ENCODE assay signal across 14 mouse cellular contexts in the genomic region with DNA sequence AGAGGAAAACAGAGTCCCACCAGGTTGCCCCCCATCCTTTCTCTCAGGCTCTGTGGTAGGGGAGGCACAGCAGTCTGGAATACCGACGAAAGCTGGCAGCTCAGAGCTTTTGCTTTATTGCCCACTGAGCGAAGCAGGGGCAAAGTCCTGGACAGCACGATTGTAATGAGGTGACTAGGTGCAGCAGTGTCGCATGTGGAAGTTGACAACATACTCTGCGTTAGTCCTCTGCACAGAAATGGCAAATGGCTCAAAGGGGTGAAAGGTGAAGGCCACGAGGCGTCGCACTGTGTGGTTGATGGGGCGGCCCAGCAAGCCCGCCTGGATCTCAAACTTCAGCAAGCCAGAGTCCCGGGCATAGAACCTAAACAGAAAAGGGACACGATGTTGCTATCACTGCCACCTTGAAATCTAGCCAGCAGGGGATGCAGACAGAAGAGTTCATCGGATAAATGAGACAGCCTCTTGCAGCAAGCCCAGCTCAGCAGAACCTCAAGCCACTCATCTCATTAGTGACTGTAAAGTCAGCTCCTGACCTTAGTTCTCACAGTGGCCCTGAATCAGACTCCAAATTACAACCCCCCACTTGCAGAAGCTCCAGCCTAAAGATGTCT. TPM values are rescaled to one million over a fixed set of nuclear protein-coding genes. Genes with fewer than 3 reads are reported as not detected.
DNase-seq lines count a peak whose midpoint lies in the region; ATAC-seq and TF ChIP-seq lines count a peak whose summit lies in the region.
"Had no signal": no experiment of that assay in that cellular context is flagged by ENCODE, and none has a peak within 500 bp of the region (broad histone marks: within the 10 kb centered on the region; RNA-seq: fewer than 3 reads in every experiment).

No protein-coding gene starts in this region.

- H3K9ac ChIP-seq in embryonic facial prominence, embryonic 12.5 days = no peak overlapping the region
- H3K9ac ChIP-seq in liver, adult 2 months (ENCODE audit: low read depth, low read length) = no peak overlapping the region
- no peak overlapping the region for H3K9ac ChIP-seq in hindbrain, embryonic 14.5 days
- H3K9ac ChIP-seq in midbrain, embryonic 14.5 days (replicated peaks; ENCODE audit: low read length) = no peak overlapping the region

- no peak for TF ChIP-seq POLR2A in liver, adult 2 months (IDR thresholded peaks at IDR 0.05; ENCODE audit: extremely low read depth, insufficient read depth, low read length)

- no peak for TF ChIP-seq CTCF in liver, adult 2 months (IDR thresholded peaks at IDR 0.05; ENCODE audit: low read depth, low read length)

- H3K27ac ChIP-seq in embryonic facial prominence, embryonic 12.5 days = 0 out of 2 replicates have a peak overlapping the region, but pooled peaks have one; percentile 31
- H3K27ac ChIP-seq in embryonic facial prominence, embryonic 10.5 days (replicated peaks) = no peak overlapping the region
- no peak overlapping the region for H3K27ac ChIP-seq in liver, adult 2 months (replicated peaks; ENCODE audit: insufficient read depth, low read depth, low read length)
- H3K27ac ChIP-seq in hindbrain, embryonic 14.5 days = peak overlapping the region; percentile 89
- peak overlapping the region; percentile 68 for H3K27ac ChIP-seq in midbrain, embryonic 14.5 days (replicated peaks; ENCODE audit: low read depth, low read length)

- no peak for DNase-seq in embryonic facial prominence, embryonic 10.5 days (ENCODE audit: low spot score)
- peak; percentile 65 for DNase-seq in liver, adult 2 months (ENCODE audit: extremely low read depth, low read depth, low spot score)
- no peak for DNase-seq in liver
- DNase-seq in hindbrain, embryonic 14.5 days (ENCODE audit: low spot score) = no peak
- DNase-seq in midbrain, embryonic 14.5 days = no peak
- DNase-seq in cerebellum, adult 18-20 months = no peak
- DNase-seq in left cerebral cortex, adult 18-20 months (ENCODE audit: low spot score in 2 of 2) = no peak
- DNase-seq: B cell, adult 2 months; gastrocnemius, postnatal 36 days; kidney, adult 8-10 months; right cerebral cortex, adult 18-20 months; thymus, postnatal 36 days had no signal

- no peaks in the 10 kb centered on the region for H3K27me3 ChIP-seq in embryonic facial prominence, embryonic 12.5 days
- no peaks in the 10 kb centered on the region for H3K27me3 ChIP-seq in embryonic facial prominence, embryonic 10.5 days (replicated peaks; ENCODE audit: low read depth, poor library complexity, severe bottlenecking)
- H3K27me3 ChIP-seq in liver, adult 2 months (ENCODE audit: control insufficient read depth, insufficient read depth, low read length) = no peaks in the 10 kb centered on the region
- no peaks in the 10 kb centered on the region for H3K27me3 ChIP-seq in hindbrain, embryonic 14.5 days (ENCODE audit: control insufficient read depth, insufficient read depth, low read length)
- no peaks in the 10 kb centered on the region for H3K27me3 ChIP-seq in midbrain, embryonic 14.5 days (ENCODE audit: control insufficient read depth, insufficient read depth, low read length)

- no peak overlapping the region for H3K4me2 ChIP-seq in embryonic facial prominence, embryonic 12.5 days (replicated peaks)
- no peak overlapping the region for H3K4me2 ChIP-seq in hindbrain, embryonic 14.5 days (replicated peaks)
- H3K4me2 ChIP-seq in midbrain, embryonic 14.5 days (ENCODE audit: low read length) = no peak overlapping the region

- H3K4me3 ChIP-seq in embryonic facial prominence, embryonic 12.5 days = no peak overlapping the region
- H3K4me3 ChIP-seq in embryonic facial prominence, embryonic 10.5 days = no peak overlapping the region
- no peak overlapping the region for H3K4me3 ChIP-seq in liver, adult 2 months (ENCODE audit: insufficient read depth, low read depth, low read length)
- H3K4me3 ChIP-seq in hindbrain, embryonic 14.5 days (replicated peaks; ENCODE audit: low read length) = no peak overlapping the region
- no peak overlapping the region for H3K4me3 ChIP-seq in midbrain, embryonic 14.5 days (replicated peaks; ENCODE audit: low read depth, low read length)

- H3K36me3 ChIP-seq in embryonic facial prominence, embryonic 12.5 days = peaks cover 42% of the 10 kb centered on the region
- H3K36me3 ChIP-seq in embryonic facial prominence, embryonic 10.5 days (replicated peaks) = peaks cover 55% of the 10 kb centered on the region
- peaks cover 8% of the 10 kb centered on the region; the same call in 1 of the 2 replicates for H3K36me3 ChIP-seq in liver, adult 2 months (ENCODE audit: control insufficient read depth, insufficient read depth, low read length)
- H3K36me3 ChIP-seq in hindbrain, embryonic 14.5 days (replicated peaks; ENCODE audit: control insufficient read depth, insufficient read depth) = peaks cover 21% of the 10 kb centered on the region
- peaks cover 36% of the 10 kb centered on the region for H3K36me3 ChIP-seq in midbrain, embryonic 14.5 days (ENCODE audit: control insufficient read depth, insufficient read depth, low read length)

- no peak for ATAC-seq in embryonic facial prominence, embryonic 12.5 days (ENCODE audit: insufficient number of reproducible peaks, insufficient read depth, low FRiP score, low TSS enrichment)
- ATAC-seq in hindbrain, embryonic 14.5 days (ENCODE audit: low FRiP score) = no peak
- no peak for ATAC-seq in midbrain, embryonic 14.5 days (ENCODE audit: low FRiP score, low TSS enrichment)

- no peaks in the 10 kb centered on the region for H3K9me3 ChIP-seq in embryonic facial prominence, embryonic 12.5 days
- no peaks in the 10 kb centered on the region for H3K9me3 ChIP-seq in embryonic facial prominence, embryonic 10.5 days
- no peaks in the 10 kb centered on the region for H3K9me3 ChIP-seq in hindbrain, embryonic 14.5 days (ENCODE audit: control insufficient read depth, low read length)
- no peaks in the 10 kb centered on the region for H3K9me3 ChIP-seq in midbrain, embryonic 14.5 days (ENCODE audit: control insufficient read depth, low read length)
- H3K9me3 ChIP-seq: G1E had no signal

- H3K4me1 ChIP-seq in embryonic facial prominence, embryonic 12.5 days = no peaks in the 10 kb centered on the region
- H3K4me1 ChIP-seq in embryonic facial prominence, embryonic 10.5 days = 0 out of 2 replicates have a peak, but pooled peaks cover 3% of the 10 kb centered on the region
- H3K4me1 ChIP-seq in liver, adult 2 months (ENCODE audit: control insufficient read depth, insufficient read depth, low read length) = no peaks in the 10 kb centered on the region; the same call in 1 of the 2 replicates
- H3K4me1 ChIP-seq in hindbrain, embryonic 14.5 days (replicated peaks; ENCODE audit: control insufficient read depth, insufficient read depth, low read length) = peaks cover 19% of the 10 kb centered on the region
- peaks cover 5% of the 10 kb centered on the region; the same call in 1 of the 2 replicates for H3K4me1 ChIP-seq in midbrain, embryonic 14.5 days (ENCODE audit: control insufficient read depth, insufficient read depth, low read length)

- 88% methylated on average over 14 of the region's 14 CpGs for WGBS in embryonic facial prominence, embryonic 12.5 days
- 92% methylated on average over 14 of the region's 14 CpGs for WGBS in embryonic facial prominence, embryonic 10.5 days
- WGBS in liver, adult 2 months = 18% methylated on average over 14 of the region's 14 CpGs
- 76% methylated on average over 14 of the region's 14 CpGs for WGBS in hindbrain, embryonic 14.5 days
- 89% methylated on average over 14 of the region's 14 CpGs for WGBS in midbrain, embryonic 14.5 days

- H3K79me2 ChIP-seq in liver, adult 2 months (ENCODE audit: control insufficient read depth, insufficient read depth, low read length) = no peaks in the 10 kb centered on the region

RNA-seq across cellular contexts. Expression of a gene that starts 19.2 kb away (rescaled TPM):
- 23.7 and 24.8 TPM in 2 replicates for polyA plus RNA-seq in embryonic facial prominence, embryonic 12.5 days (2016; fragmentation: Nextera tagmentation; extraction: Ambion mirVana)
- 20.9 and 23.0 TPM in 2 replicates for polyA plus RNA-seq in embryonic facial prominence, embryonic 10.5 days (2016; fragmentation: Nextera tagmentation; extraction: Ambion mirVana)
- 5.3 and 5.8 TPM in 2 replicates for total RNA-seq in liver, adult 2 months (2014; rRNA removed)
- polyA plus RNA-seq in liver, adult 2 months (2012; rRNA removed) = 7.9 and 8.0 TPM in 2 replicates
- 12.7 and 13.5 TPM in 2 replicates for polyA plus RNA-seq in hindbrain, embryonic 14.5 days (2014; fragmentation: Nextera tagmentation; extraction: Ambion mirVana)
- 12.3 and 14.9 TPM in 2 replicates for polyA plus RNA-seq in midbrain, embryonic 14.5 days (2014; fragmentation: Nextera tagmentation; extraction: Ambion mirVana)
- 1 to 10 TPM; 5.4 to 6.2 TPM for total RNA-seq in left cerebral cortex, adult 18-20 months (2021)

RNA-seq across cellular contexts. Expression of a gene that starts 44.5 kb away (rescaled TPM):
- 62.8 and 64.9 TPM in 2 replicates for polyA plus RNA-seq in embryonic facial prominence, embryonic 12.5 days (2016; fragmentation: Nextera tagmentation; extraction: Ambion mirVana)
- polyA plus RNA-seq in embryonic facial prominence, embryonic 10.5 days (2016; fragmentation: Nextera tagmentation; extraction: Ambion mirVana) = 80.8 and 86.5 TPM in 2 replicates
- total RNA-seq in liver, adult 2 months (2014; rRNA removed) = 23.2 and 30.2 TPM in 2 replicates
- polyA plus RNA-seq in liver, adult 2 months (2012; rRNA removed) = 18.6 and 22.7 TPM in 2 replicates
- 58.3 and 62.1 TPM in 2 replicates for polyA plus RNA-seq in hindbrain, embryonic 14.5 days (2014; fragmentation: Nextera tagmentation; extraction: Ambion mirVana)
- 55.9 and 60.6 TPM in 2 replicates for polyA plus RNA-seq in midbrain, embryonic 14.5 days (2014; fragmentation: Nextera tagmentation; extraction: Ambion mirVana)
- total RNA-seq in left cerebral cortex, adult 18-20 months (2021) = 10 to 100 TPM; 33.7 to 35.9 TPM

RNA-seq across cellular contexts. Expression of a gene that starts 44.9 kb away (rescaled TPM):
- polyA plus RNA-seq in embryonic facial prominence, embryonic 12.5 days (2016; fragmentation: Nextera tagmentation; extraction: Ambion mirVana) = 77.7 and 81.6 TPM in 2 replicates
- polyA plus RNA-seq in embryonic facial prominence, embryonic 10.5 days (2016; fragmentation: Nextera tagmentation; extraction: Ambion mirVana) = 89.5 and 93.4 TPM in 2 replicates
- total RNA-seq in liver, adult 2 months (2014; rRNA removed) = 32.4 and 35.4 TPM in 2 replicates
- polyA plus RNA-seq in liver, adult 2 months (2012; rRNA removed) = 26.4 and 27.0 TPM in 2 replicates
- 62.6 and 65.6 TPM in 2 replicates for polyA plus RNA-seq in hindbrain, embryonic 14.5 days (2014; fragmentation: Nextera tagmentation; extraction: Ambion mirVana)
- polyA plus RNA-seq in midbrain, embryonic 14.5 days (2014; fragmentation: Nextera tagmentation; extraction: Ambion mirVana) = 64.0 and 74.8 TPM in 2 replicates
- 10 to 100 TPM; 38.5 to 40.1 TPM for total RNA-seq in left cerebral cortex, adult 18-20 months (2021)

Comparison
In these comparisons a context has a peak if more than half of its experiments do, and no peak if none do; other contexts are left out.
1. H3K27ac ChIP-seq: peak in embryonic facial prominence, embryonic 12.5 days (single experiment), hindbrain, embryonic 14.5 days (single experiment) and midbrain, embryonic 14.5 days (single experiment); none in embryonic facial prominence, embryonic 10.5 days (single experiment) and liver, adult 2 months (single experiment).